Comparison of ENCODE assay signal across 8 mouse cellular contexts in genomic region chr6:86028601-86029322, GRCm38 (mm10). TPM values are rescaled to one million over a fixed set of nuclear protein-coding genes. Genes with fewer than 3 reads are reported as not detected.
DNase-seq lines count a peak whose midpoint lies in the region; ATAC-seq and TF ChIP-seq lines count a peak whose summit lies in the region.

Gene Add2 (plus strand): TSS chr6:86028681.

- H3K9ac ChIP-seq in lung, embryonic 14.5 days, result peak within 1 kb of the TSS; percentile 45

- peak within 1 kb of the TSS; percentile 44 for H3K4me3 ChIP-seq in lung, embryonic 14.5 days (ENCODE audit: low read depth, low read length)
- H3K4me3 ChIP-seq in midbrain, embryonic 10.5 days, result peak within 1 kb of the TSS; percentile 68

- H3K9me3 ChIP-seq in lung, embryonic 14.5 days (ENCODE audit: low read depth, low read length), result no peaks in the 10 kb centered on the region
- no peaks in the 10 kb centered on the region for H3K9me3 ChIP-seq in midbrain, embryonic 10.5 days (replicated peaks)

- no peaks in the 10 kb centered on the region for H3K36me3 ChIP-seq in lung, embryonic 14.5 days (ENCODE audit: insufficient read depth)
- no peaks in the 10 kb centered on the region for H3K36me3 ChIP-seq in midbrain, embryonic 10.5 days

- H3K4me1 ChIP-seq in lung, embryonic 14.5 days (ENCODE audit: insufficient read depth), result no peaks in the 10 kb centered on the region
- H3K4me1 ChIP-seq in midbrain, embryonic 10.5 days, result peaks cover 37% of the 10 kb centered on the region

- H3K4me2 ChIP-seq in lung, embryonic 14.5 days, result peak within 1 kb of the TSS; percentile 92

- H3K27me3 ChIP-seq in lung, embryonic 14.5 days (ENCODE audit: insufficient read depth, low read length), result peaks cover 31% of the 10 kb centered on the region
- peaks cover 48% of the 10 kb centered on the region for H3K27me3 ChIP-seq in midbrain, embryonic 10.5 days (ENCODE audit: low read depth, poor library complexity, severe bottlenecking)

- peak; percentile 47 for TF ChIP-seq CTCF in lung, embryonic 14.5 days (IDR thresholded peaks at IDR 0.05; ENCODE audit: low read depth)

- WGBS in lung, embryonic 14.5 days, result 1% methylated on average over 56 of the region's 56 CpGs
- WGBS in midbrain, embryonic 10.5 days, result under 1% methylated on average over 56 of the region's 56 CpGs

- H3K27ac ChIP-seq in lung, embryonic 14.5 days (ENCODE audit: low read depth), result no peak within 1 kb of the TSS
- peak within 1 kb of the TSS; percentile 91 for H3K27ac ChIP-seq in midbrain, embryonic 10.5 days (replicated peaks)

- peak; percentile 62 for DNase-seq in lung, embryonic 14.5 days
- no peak for DNase-seq in lung, postnatal 10 days
- peak; percentile 85 to 88 for DNase-seq in cerebellum, postnatal 25 days
- peak in 1 of 2 experiments; percentile 75 for DNase-seq in frontal cortex, adult 2 months (ENCODE audit: extremely low spot score in 1 of 2, low spot score in 1 of 2)
- DNase-seq in layer of hippocampus, adult 9-11 months, result peak; percentile 62
- DNase-seq in midbrain, embryonic 10.5 days (ENCODE audit: low spot score), result peak; percentile 83
- peak; percentile 51 for DNase-seq in testis, postnatal 10 days (ENCODE audit: low spot score)
- no peak for DNase-seq in urinary bladder, postnatal 14 days (ENCODE audit: low spot score)

- peak; percentile 66 for ATAC-seq in lung, embryonic 14.5 days (ENCODE audit: insufficient read depth)

RNA-seq across cellular contexts. Expression of gene Add2, which starts in this region (rescaled TPM):
- 1.6 and 2.2 TPM in 2 replicates for polyA plus RNA-seq in lung, embryonic 14.5 days (2014; fragmentation: Nextera tagmentation; extraction: Ambion mirVana)
- polyA plus RNA-seq in frontal cortex, adult 2 months (2012; rRNA removed), result 100 and 108 TPM in 2 replicates
- 43.3 and 81.8 TPM in 2 replicates for polyA plus RNA-seq in midbrain, embryonic 10.5 days (2016; fragmentation: Nextera tagmentation; extraction: Ambion mirVana)

Comparison
In these comparisons a context has a peak if more than half of its experiments do, and no peak if none do; other contexts are left out.
1. RNA of gene Add2 (polyA plus RNA-seq): 100 to 108 TPM in frontal cortex, adult 2 months and 43.3 to 81.8 TPM in midbrain, embryonic 10.5 days; 1.6 to 2.2 TPM in lung, embryonic 14.5 days; every median in the first group is over 10 times any median in the second.
2. DNase-seq: peak in lung, embryonic 14.5 days (single experiment), cerebellum, postnatal 25 days (2 of 2), layer of hippocampus, adult 9-11 months (single experiment), midbrain, embryonic 10.5 days (single experiment) and testis, postnatal 10 days (single experiment); none in lung, postnatal 10 days (single experiment) and urinary bladder, postnatal 14 days (single experiment).